Mouse (Mus musculus) inflammation-experienced regulatory T-cells, adult 6 months (primary cell): ENCODE data around the gene Cerk. TPM values are rescaled to one million over a fixed set of nuclear protein-coding genes. Genes with fewer than 3 reads are reported as not detected.

Source experiments
- polyA plus RNA-seq, 3 experiments: library from polyadenylated mRNA; unstranded; fragments of 100-300 nt; shearing (Covaris generic); gene quantifications; one replicate each; pipeline ENCODE4 v1.2.1; 2017

The Cerk gene
- polyA plus RNA-seq, 3 experiments from 2014 or later: 2.3 to 6.6 (median 5.9) TPM

Other genes with a start within 250 kb of the Cerk start
- 1 to 10 TPM; 4.4 to 5.0 (median 4.7) TPM for gene Celsr1, start 152.4 kb downstream of the Cerk start, polyA plus RNA-seq
- gene Gramd4, start 128.4 kb downstream of the Cerk start, polyA plus RNA-seq: 10 to 100 TPM; 13.4 to 26.0 (median 22.9) TPM
- gene Tbc1d22a, start 28.3 kb upstream of the Cerk start, polyA plus RNA-seq: 10 to 100 TPM; 10.6 to 12.5 (median 11.6) TPM